Mouse (Mus musculus): ENCODE data around the gene Unc93b1. TPM values are rescaled to one million over a fixed set of nuclear protein-coding genes. Genes with fewer than 3 reads are reported as not detected.

Unc93b1 gene
- polyA plus RNA-seq, 1 experiment from 2014 or later: 9.7 TPM

DNA sequence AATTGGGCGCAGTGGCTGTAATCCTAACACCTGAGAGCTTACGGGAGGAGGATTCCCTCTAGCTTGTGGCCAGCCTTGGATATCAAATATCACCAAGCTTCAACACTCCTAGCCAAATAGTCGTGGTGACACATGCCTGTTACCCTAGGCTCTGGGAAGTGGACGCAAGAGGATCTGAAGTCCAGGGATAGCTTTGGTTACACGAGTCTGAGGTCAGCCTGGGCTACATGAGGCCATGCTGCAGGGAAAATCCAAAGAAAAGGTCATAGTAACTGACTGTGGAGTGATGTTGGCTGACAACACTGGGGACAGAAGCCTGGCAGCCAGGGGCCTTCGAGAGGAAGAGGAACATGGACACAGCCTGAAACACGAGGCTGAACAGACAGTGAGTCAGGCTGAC, 61.1 kb downstream of the Unc93b1 start:
- H3K4me3 ChIP-seq (replicated peaks; ENCODE audit: low read length): no peak overlapping the region
- H3K27ac ChIP-seq: no peak overlapping the region
- WGBS: 74% methylated on average over 7 of the region's 7 CpGs
- ATAC-seq (ENCODE audit: low FRiP score) (no peak), DNase-seq (ENCODE audit: low spot score) (no peak)
- H3K4me1 ChIP-seq (replicated peaks; ENCODE audit: control insufficient read depth, insufficient read depth, low read length): peaks cover 4% of the 10 kb centered on the region
- no peak overlapping the region for H3K9ac ChIP-seq
- H3K4me2 ChIP-seq (replicated peaks): no peak overlapping the region
- H3K9me3 ChIP-seq (ENCODE audit: control insufficient read depth, low read length): no peaks in the 10 kb centered on the region
- H3K36me3 ChIP-seq (replicated peaks; ENCODE audit: control insufficient read depth, insufficient read depth): no peaks in the 10 kb centered on the region
- no peaks in the 10 kb centered on the region for H3K27me3 ChIP-seq (ENCODE audit: control insufficient read depth, insufficient read depth, low read length)

DNA sequence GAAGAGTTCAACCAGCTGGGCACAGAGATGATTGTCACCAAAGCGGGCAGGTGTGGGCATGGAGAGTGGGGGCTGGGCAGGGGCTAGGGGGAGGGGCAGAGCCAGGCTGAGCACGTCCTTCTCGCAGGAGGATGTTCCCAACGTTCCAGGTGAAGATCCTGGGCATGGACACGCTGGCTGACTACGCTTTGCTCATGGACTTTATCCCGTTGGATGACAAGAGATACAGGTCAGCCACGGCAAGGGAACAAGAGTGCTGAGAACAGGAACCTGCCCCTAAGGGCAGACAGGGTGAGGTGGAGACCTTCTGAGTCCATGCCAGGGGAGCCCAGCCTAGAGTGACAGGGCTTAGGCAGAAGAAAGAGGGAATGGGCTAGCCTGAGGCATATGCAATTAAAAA, 61.8 kb downstream of the Unc93b1 start:
- Histone ChIP-seq H3K4me2 (replicated peaks) (no peak overlapping the region), H3K27ac (no peak overlapping the region), H3K4me1 (replicated peaks; ENCODE audit: control insufficient read depth, insufficient read depth, low read length) (peaks cover 6% of the 10 kb centered on the region), H3K9me3 (ENCODE audit: control insufficient read depth, low read length) (no peaks in the 10 kb centered on the region), H3K27me3 (ENCODE audit: control insufficient read depth, insufficient read depth, low read length) (no peaks in the 10 kb centered on the region), H3K9ac (no peak overlapping the region), H3K4me3 (replicated peaks; ENCODE audit: low read length) (no peak overlapping the region), H3K36me3 (replicated peaks; ENCODE audit: control insufficient read depth, insufficient read depth) (no peaks in the 10 kb centered on the region)
- 80% methylated on average over 8 of the region's 8 CpGs for WGBS
- ATAC-seq (ENCODE audit: low FRiP score): no peak
- no peak for DNase-seq (ENCODE audit: low spot score)

DNA sequence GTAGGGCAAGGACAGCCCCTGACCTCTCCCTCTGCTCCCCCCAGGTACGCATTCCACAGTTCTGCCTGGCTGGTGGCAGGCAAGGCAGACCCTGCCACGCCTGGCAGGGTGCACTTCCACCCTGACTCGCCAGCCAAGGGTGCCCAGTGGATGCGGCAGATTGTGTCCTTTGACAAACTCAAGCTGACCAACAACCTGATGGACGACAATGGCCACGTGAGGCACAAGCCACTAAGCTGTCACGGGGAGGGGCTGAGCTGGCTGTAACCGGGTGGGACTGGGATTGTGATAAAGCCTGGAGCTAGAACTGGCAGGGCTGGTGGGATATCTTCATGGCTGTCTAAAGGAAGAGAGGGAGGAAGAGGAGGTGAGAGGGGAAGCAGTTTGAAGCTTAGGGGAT, 62.2 kb downstream of the Unc93b1 start:
- no peak for ATAC-seq (ENCODE audit: low FRiP score)
- no peak for DNase-seq (ENCODE audit: low spot score)
- Histone ChIP-seq H3K27ac (no peak overlapping the region), H3K4me3 (replicated peaks; ENCODE audit: low read length) (no peak overlapping the region), H3K4me1 (replicated peaks; ENCODE audit: control insufficient read depth, insufficient read depth, low read length) (peaks cover 6% of the 10 kb centered on the region), H3K36me3 (replicated peaks; ENCODE audit: control insufficient read depth, insufficient read depth) (no peaks in the 10 kb centered on the region), H3K9me3 (ENCODE audit: control insufficient read depth, low read length) (no peaks in the 10 kb centered on the region), H3K4me2 (replicated peaks) (no peak overlapping the region), H3K9ac (no peak overlapping the region), H3K27me3 (ENCODE audit: control insufficient read depth, insufficient read depth, low read length) (no peaks in the 10 kb centered on the region)
- 71% methylated on average over 8 of the region's 8 CpGs for WGBS

DNA sequence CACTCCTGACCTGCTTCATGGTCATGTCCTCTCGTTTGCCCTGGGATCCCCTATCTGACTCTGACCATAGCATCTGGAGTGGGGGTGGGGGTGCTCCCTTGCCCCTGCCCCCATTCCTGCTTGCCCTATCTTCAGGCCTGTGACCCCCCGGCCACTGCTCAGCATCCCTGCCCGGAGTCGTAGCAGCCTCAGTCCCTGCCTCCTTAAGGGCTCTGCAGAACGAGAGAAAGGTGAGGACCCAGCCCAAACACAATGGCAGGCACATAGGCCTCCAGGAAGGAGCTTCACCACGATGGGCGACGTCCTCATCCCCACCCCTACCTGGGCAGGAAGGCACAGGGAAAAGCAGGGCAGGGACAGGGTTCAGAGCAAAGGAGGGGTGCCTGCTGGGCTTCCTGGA, 63.3 kb downstream of the Unc93b1 start:
- ATAC-seq (ENCODE audit: low FRiP score): no peak
- no peak overlapping the region for H3K9ac ChIP-seq
- no peaks in the 10 kb centered on the region for H3K27me3 ChIP-seq (ENCODE audit: control insufficient read depth, insufficient read depth, low read length)
- H3K4me1 ChIP-seq (replicated peaks; ENCODE audit: control insufficient read depth, insufficient read depth, low read length): peaks cover 6% of the 10 kb centered on the region
- DNase-seq (ENCODE audit: low spot score): no peak
- 81% methylated on average over 8 of the region's 8 CpGs for WGBS
- no peak overlapping the region for H3K27ac ChIP-seq
- no peak overlapping the region for H3K4me2 ChIP-seq (replicated peaks)
- H3K4me3 ChIP-seq (replicated peaks; ENCODE audit: low read length): no peak overlapping the region
- no peaks in the 10 kb centered on the region for H3K9me3 ChIP-seq (ENCODE audit: control insufficient read depth, low read length)
- no peaks in the 10 kb centered on the region for H3K36me3 ChIP-seq (replicated peaks; ENCODE audit: control insufficient read depth, insufficient read depth)

Other genes with a start within 250 kb of the Unc93b1 start
- gene Lrp5, start 248.6 kb upstream of the Unc93b1 start, polyA plus RNA-seq (2014; fragmentation: Nextera tagmentation; extraction: Ambion mirVana): 1.4 and 1.8 TPM in 2 replicates
- gene 1810055G02Rik, start 226.9 kb upstream of the Unc93b1 start, polyA plus RNA-seq (2014; fragmentation: Nextera tagmentation; extraction: Ambion mirVana): 34.0 and 38.1 TPM in 2 replicates
- gene Kmt5b, start 167.8 kb upstream of the Unc93b1 start, polyA plus RNA-seq (2014; fragmentation: Nextera tagmentation; extraction: Ambion mirVana): 56.9 and 57.9 TPM in 2 replicates
- gene Chka, start 83.4 kb upstream of the Unc93b1 start, polyA plus RNA-seq (2014; fragmentation: Nextera tagmentation; extraction: Ambion mirVana): 54.7 and 60.8 TPM in 2 replicates
- 11.6 and 13.3 TPM in 2 replicates for gene Tcirg1, start 28.1 kb upstream of the Unc93b1 start, polyA plus RNA-seq (2014; fragmentation: Nextera tagmentation; extraction: Ambion mirVana)
- gene Ndufs8, start 22.4 kb upstream of the Unc93b1 start, polyA plus RNA-seq (2014; fragmentation: Nextera tagmentation; extraction: Ambion mirVana): 310 and 332 TPM in 2 replicates
- 2.4 and 3.3 TPM in 2 replicates for gene Aldh3b1, start 5.4 kb upstream of the Unc93b1 start, polyA plus RNA-seq (2014; fragmentation: Nextera tagmentation; extraction: Ambion mirVana)
- gene Aldh3b3, start 23.5 kb downstream of the Unc93b1 start, polyA plus RNA-seq (2014; fragmentation: Nextera tagmentation; extraction: Ambion mirVana): not detected in 2 replicates
- 0.13 and 0.32 TPM in 2 replicates for gene Aldh3b2, start 37.1 kb downstream of the Unc93b1 start, polyA plus RNA-seq (2014; fragmentation: Nextera tagmentation; extraction: Ambion mirVana)
- 2.1 and 3.6 TPM in 2 replicates for gene Acy3, start 51.4 kb downstream of the Unc93b1 start, polyA plus RNA-seq (2014; fragmentation: Nextera tagmentation; extraction: Ambion mirVana)
- 0.46 TPM in 2 replicates for gene Tbx10, start 57.6 kb downstream of the Unc93b1 start, polyA plus RNA-seq (2014; fragmentation: Nextera tagmentation; extraction: Ambion mirVana)
- gene Nudt8, start 65.4 kb downstream of the Unc93b1 start, polyA plus RNA-seq (2014; fragmentation: Nextera tagmentation; extraction: Ambion mirVana): 23.5 TPM in 2 replicates
- 2.7 and 3.4 TPM in 2 replicates for gene Gm49405, start 65.4 kb downstream of the Unc93b1 start, polyA plus RNA-seq (2014; fragmentation: Nextera tagmentation; extraction: Ambion mirVana)
- gene Doc2g, start 68.1 kb downstream of the Unc93b1 start, polyA plus RNA-seq (2014; fragmentation: Nextera tagmentation; extraction: Ambion mirVana): 4.1 and 5.0 TPM in 2 replicates
- 242 and 259 TPM in 2 replicates for gene Ndufv1, start 77.6 kb downstream of the Unc93b1 start, polyA plus RNA-seq (2014; fragmentation: Nextera tagmentation; extraction: Ambion mirVana)
- 477 and 497 TPM in 2 replicates for gene Gstp1, start 102.8 kb downstream of the Unc93b1 start, polyA plus RNA-seq (2014; fragmentation: Nextera tagmentation; extraction: Ambion mirVana)
- gene Gstp2, start 110.8 kb downstream of the Unc93b1 start, polyA plus RNA-seq (2014; fragmentation: Nextera tagmentation; extraction: Ambion mirVana): 1.7 TPM in 1 of 2 replicates, not detected in the other
- not detected in 2 replicates for gene Gstp3, start 124.4 kb downstream of the Unc93b1 start, polyA plus RNA-seq (2014; fragmentation: Nextera tagmentation; extraction: Ambion mirVana)
- not detected in 2 replicates for gene Cabp2, start 146.4 kb downstream of the Unc93b1 start, polyA plus RNA-seq (2014; fragmentation: Nextera tagmentation; extraction: Ambion mirVana)
- gene Cdk2ap2, start 162.0 kb downstream of the Unc93b1 start, polyA plus RNA-seq (2014; fragmentation: Nextera tagmentation; extraction: Ambion mirVana): 79.2 and 82.1 TPM in 2 replicates
- 70.0 and 74.7 TPM in 2 replicates for gene Pitpnm1, start 164.8 kb downstream of the Unc93b1 start, polyA plus RNA-seq (2014; fragmentation: Nextera tagmentation; extraction: Ambion mirVana)
- 93.8 and 99.7 TPM in 2 replicates for gene Aip, start 190.7 kb downstream of the Unc93b1 start, polyA plus RNA-seq (2014; fragmentation: Nextera tagmentation; extraction: Ambion mirVana)
- not detected in 2 replicates for gene Gpr152, start 204.6 kb downstream of the Unc93b1 start, polyA plus RNA-seq (2014; fragmentation: Nextera tagmentation; extraction: Ambion mirVana)
- 0.11 and 0.26 TPM in 2 replicates for gene Cabp4, start 208.8 kb downstream of the Unc93b1 start, polyA plus RNA-seq (2014; fragmentation: Nextera tagmentation; extraction: Ambion mirVana)
- 102 TPM in 2 replicates for gene Coro1b, start 213.4 kb downstream of the Unc93b1 start, polyA plus RNA-seq (2014; fragmentation: Nextera tagmentation; extraction: Ambion mirVana)
- gene Ptprcap, start 218.4 kb downstream of the Unc93b1 start, polyA plus RNA-seq (2014; fragmentation: Nextera tagmentation; extraction: Ambion mirVana): 0.44 and 0.68 TPM in 2 replicates
- gene Rps6kb2, start 228.2 kb downstream of the Unc93b1 start, polyA plus RNA-seq (2014; fragmentation: Nextera tagmentation; extraction: Ambion mirVana): 35.8 and 39.7 TPM in 2 replicates
- 5.3 and 6.0 TPM in 2 replicates for gene Carns1, start 240.3 kb downstream of the Unc93b1 start, polyA plus RNA-seq (2014; fragmentation: Nextera tagmentation; extraction: Ambion mirVana)

Data from hindbrain, embryonic 14.5 days (tissue).